Mouse (Mus musculus) right cerebral cortex, adult 2 months (tissue): ENCODE results near the gene Cabp4.
A peak's percentile ranks its signal among the peaks of the same experiment; 100 is the strongest.

Experiments used
- DNase-seq, 2 experiments: peaks; one replicate each; pipeline ENCODE4 v3.0.0; 2021 to 2022; ENCODE audit warnings: low spot score in 2 of 2

Gene Cabp4

GRCm38 (mm10) chr19:4102626-4103025 lies 41.2 kb downstream of the Cabp4 start:
- no peak for DNase-seq

GRCm38 (mm10) chr19:4102049-4102448 lies 41.8 kb downstream of the Cabp4 start:
- no peak for DNase-seq

- DNase-seq = no peak
Measured at GRCm38 (mm10) chr19:4101466-4101865, 42.4 kb downstream of the Cabp4 start.

GRCm38 (mm10) chr19:4100718-4101261 lies 43.0 kb downstream of the Cabp4 start:
- peak; percentile 71 to 77 for DNase-seq

- DNase-seq = peak in 1 of 2 experiments; percentile 64
Measured at GRCm38 (mm10) chr19:4099837-4100717, 43.8 kb downstream of the Cabp4 start, which contains the start of gene Pitpnm1. Gene Pitpnm1 (plus strand): TSS chr19:4099998.

GRCm38 (mm10) chr19:4099056-4099455 lies 44.8 kb downstream of the Cabp4 start:
- peak; percentile 91 to 94 for DNase-seq

- DNase-seq = no peak
Measured at GRCm38 (mm10) chr19:4098426-4098825, 45.4 kb downstream of the Cabp4 start.

GRCm38 (mm10) chr19:4097441-4097825 lies 46.4 kb downstream of the Cabp4 start:
- no peak for DNase-seq

GRCm38 (mm10) chr19:4096642-4097440 lies 47.0 kb downstream of the Cabp4 start, which contains the start of gene Cdk2ap2:
Gene Cdk2ap2 (plus strand): TSS chr19:4097182.
- DNase-seq = peak; percentile 100

GRCm38 (mm10) chr19:4095802-4096201 lies 48.0 kb downstream of the Cabp4 start:
- DNase-seq = no peak

GRCm38 (mm10) chr19:4094774-4095303 lies 49.0 kb downstream of the Cabp4 start:
- no peak for DNase-seq

GRCm38 (mm10) chr19:4094348-4094747 lies 49.5 kb downstream of the Cabp4 start:
- DNase-seq = no peak

GRCm38 (mm10) chr19:4093772-4094171 lies 50.1 kb downstream of the Cabp4 start:
- no peak for DNase-seq

GRCm38 (mm10) chr19:4092750-4093149 lies 51.1 kb downstream of the Cabp4 start:
- DNase-seq = no peak

- no peak for DNase-seq
Measured at GRCm38 (mm10) chr19:4091383-4091782, 52.5 kb downstream of the Cabp4 start.

- no peak for DNase-seq
Measured at GRCm38 (mm10) chr19:4090446-4090845, 53.4 kb downstream of the Cabp4 start.

GRCm38 (mm10) chr19:4089128-4089527 lies 54.7 kb downstream of the Cabp4 start:
- DNase-seq = no peak

GRCm38 (mm10) chr19:4088146-4088545 lies 55.7 kb downstream of the Cabp4 start:
- no peak for DNase-seq

- no peak for DNase-seq
Measured at GRCm38 (mm10) chr19:4087090-4087489, 56.7 kb downstream of the Cabp4 start.

- no peak for DNase-seq
Measured at GRCm38 (mm10) chr19:4086156-4086555, 57.7 kb downstream of the Cabp4 start.
